Mouse (Mus musculus) urinary bladder, adult 18-20 months (tissue): ENCODE measurements at regions not wholly inside any gene's neighbourhood (a gene's known extent, or its start where the extent isn't known, plus 50 kb on each side); places are given as distances from the start of the nearest gene placed in this dataset.
A peak's percentile ranks its signal among the peaks of the same experiment; 100 is the strongest.
"Not testable (repeated sequence)": the region's sequence is repeated elsewhere in the genome, so short reads cannot be mapped to it uniquely, and the experiment has no call there.

Experiments
- DNase-seq, 2 experiments: peaks; one replicate each; pipeline ENCODE4 v3.0.0; 2022; ENCODE audit warnings: low spot score in 2 of 2, mixed read lengths in 2 of 2

DNA sequence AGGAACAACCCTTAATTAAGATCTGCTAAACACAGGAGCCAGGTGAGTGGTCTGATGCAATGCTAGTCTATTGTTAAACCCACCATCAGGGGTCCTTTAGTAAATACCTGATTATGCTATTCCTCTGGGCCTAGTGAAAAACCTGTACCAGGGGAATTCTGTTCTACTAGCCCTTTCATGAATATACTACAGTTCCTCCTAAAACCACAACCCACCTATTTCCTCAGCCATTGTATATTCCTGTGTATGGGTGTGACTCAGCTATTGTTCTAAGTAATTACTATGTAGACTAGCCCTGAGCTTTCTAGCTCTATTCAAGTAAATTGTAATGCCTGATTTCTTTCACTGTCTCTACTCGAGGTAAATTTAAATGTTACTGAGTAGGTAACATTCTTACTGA is 57.0 kb upstream of the Egfem1 start:
- DNase-seq, result not testable (repeated sequence)

DNA sequence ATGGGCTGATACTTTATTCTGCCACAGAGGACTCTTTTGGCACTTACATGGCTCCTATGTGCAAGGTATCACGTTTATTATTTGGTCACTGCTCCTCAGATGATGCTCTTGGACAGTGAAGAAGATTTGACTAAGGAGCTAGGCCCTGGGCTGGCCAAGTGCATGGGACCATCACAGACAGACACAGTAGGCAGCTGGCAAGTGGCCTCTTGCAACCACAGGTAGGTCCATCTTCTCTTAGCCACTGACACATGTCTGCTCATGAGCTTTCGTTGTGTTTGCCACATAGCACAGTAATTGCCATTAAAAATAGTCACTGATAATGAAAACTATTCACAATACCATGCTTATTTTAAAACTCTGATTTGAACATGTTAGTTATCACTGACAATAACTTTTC is 54.1 kb upstream of the Egfem1 start:
- no peak for DNase-seq

DNA sequence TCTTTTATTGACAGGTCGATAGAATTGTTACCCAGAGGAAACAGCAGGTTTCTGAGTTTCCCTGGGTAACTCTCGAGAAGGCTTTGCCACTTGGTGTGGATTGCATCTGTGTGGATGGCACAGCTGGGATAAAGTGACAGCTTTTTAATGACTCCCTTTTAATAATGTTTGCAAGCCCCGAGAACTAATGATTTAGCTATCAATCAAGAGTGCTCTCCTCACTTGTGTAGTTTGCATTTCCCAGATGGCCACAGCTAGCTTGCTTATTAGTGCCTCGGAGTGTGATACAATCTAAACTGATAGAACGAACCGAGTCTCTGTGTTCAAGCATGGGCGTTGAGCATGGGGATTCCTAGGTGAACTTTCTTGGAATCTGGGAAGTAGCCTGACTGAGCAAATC is 51.0 kb upstream of the Egfem1 start:
- DNase-seq, result no peak

DNA sequence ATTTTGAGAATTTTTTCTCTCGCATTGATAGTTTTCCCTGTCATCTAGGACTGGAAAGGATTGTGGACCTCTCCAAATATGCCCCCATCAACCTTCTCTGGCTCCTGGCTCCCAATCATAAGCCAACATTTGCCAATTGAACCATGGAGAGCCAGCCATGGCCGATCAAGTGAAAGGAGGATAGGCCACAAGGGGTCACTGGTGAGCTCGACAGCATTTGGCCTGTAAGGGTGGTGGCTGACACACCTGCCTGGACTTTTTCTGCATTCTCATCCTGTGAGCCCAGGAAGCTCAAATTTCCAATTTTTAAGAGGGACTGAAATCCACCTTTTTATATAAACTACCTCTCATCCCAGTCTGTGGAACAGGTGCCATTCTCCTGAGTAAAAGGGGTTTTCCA is 50.0 kb upstream of the Egfem1 start:
- DNase-seq, result peak in 1 of 2 experiments; percentile 30
